Mouse (Mus musculus) kidney, postnatal 14 days (tissue): ENCODE data around the gene Zfp827.

ENCODE experiments used
- DNase-seq: peaks from one replicate; pipeline ENCODE4 v3.0.0; 2022; ENCODE audit warnings: mixed read lengths

Gene Zfp827

DNA sequence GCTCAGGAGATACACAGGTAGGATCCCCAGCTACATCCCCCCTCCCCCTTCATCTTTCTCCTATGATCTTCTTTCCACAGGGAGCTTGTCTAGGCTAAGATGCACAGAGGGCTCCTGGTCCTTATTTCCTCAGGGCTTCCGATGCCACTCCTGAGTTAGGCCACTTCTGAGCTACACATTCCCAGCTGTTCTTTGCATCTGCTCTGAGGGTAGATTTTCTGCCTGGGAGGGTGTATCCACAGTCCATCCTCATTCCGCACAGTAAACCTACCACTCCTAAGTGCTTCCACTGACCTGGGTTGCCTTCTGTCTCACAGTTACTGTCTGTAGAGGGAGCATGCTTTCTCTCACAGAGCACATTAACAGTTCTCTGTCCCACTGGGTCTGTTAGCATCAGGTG, 37.7 kb downstream of the Zfp827 start:
- DNase-seq = no peak

DNA sequence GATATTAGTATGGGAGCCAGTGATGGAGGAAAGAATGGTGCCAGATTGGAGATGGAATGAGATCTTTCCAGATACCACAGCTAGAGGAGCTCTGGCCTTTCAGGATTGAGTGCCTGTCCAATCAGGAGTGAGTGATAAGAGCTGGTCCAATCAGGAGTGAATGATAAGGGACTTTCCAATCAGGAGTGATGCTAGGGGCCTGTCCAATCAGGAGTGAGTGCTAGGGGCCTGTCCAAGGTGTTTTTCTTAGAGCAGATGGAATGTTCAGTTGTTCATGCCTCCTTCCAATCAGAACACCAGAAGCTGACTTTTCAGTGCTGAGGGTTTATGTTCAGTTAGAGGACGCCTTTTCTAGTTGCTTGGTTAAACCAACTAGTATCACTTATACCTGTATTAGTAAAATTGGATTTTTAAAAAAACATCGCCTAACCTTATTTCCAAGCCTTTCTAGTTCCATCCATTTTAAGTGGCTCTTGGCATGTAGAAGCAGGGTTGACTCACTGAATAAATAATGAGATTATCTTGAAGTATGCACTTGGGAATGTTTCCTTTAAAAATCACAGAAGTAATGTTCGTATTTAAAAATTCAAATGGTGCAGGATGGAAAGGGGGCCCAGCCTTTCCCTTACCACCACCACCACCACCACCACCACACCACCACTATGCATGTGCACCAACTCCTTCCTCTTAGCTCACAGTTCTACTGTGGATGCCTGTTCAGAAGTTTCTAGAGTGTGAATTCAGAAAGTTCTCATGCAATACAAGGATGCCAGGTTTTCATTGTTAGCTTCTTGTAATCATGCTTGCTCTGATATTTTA, 39.8 kb downstream of the Zfp827 start:
- no peak for DNase-seq

GRCm38 (mm10) chr8:79073311-79073710, 45.1 kb downstream of the Zfp827 start:
- no peak for DNase-seq

DNA sequence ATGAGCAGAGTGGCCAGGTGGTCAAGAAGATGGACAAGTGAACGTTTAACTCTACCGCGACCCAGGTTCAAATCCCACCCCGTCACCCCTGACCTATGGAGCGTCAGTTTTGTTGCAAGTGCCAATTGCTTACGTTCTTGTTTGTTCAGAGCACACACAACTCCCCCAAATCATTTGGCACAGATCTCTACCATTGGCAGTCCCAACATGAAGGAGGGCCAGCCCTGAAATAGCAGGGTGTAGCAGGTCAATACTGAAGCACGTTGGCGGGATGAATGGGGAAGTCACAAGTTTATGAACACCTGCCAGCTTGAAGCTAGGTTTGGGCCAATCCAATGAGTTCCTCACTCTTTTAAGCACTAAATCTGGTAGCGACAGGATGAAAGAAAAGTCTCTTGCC, 46.7 kb downstream of the Zfp827 start:
- DNase-seq = no peak

DNA sequence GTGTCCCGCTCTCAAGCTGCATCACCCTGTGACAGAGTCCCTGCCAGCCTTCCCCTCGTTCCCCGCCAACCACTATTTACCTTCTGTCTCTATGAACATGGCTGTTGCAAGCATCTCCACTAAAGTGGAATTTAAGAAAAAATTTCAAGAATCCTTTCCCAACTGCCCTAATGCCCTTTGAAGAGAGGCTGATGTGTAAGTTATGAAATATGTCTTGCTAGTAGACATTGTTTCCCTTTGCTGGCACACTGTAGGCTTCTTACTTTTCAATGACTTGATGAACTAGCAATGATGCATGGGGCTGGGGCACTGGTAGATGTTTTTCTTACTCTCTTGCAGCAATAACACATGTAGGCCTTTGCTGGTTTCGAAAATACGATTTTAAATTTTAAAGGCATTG, 49.0 kb downstream of the Zfp827 start:
- DNase-seq = no peak

- no peak for DNase-seq
These were observed 50.4 kb downstream of the Zfp827 start for GRCm38 (mm10) chr8:79078556-79079195.

DNA sequence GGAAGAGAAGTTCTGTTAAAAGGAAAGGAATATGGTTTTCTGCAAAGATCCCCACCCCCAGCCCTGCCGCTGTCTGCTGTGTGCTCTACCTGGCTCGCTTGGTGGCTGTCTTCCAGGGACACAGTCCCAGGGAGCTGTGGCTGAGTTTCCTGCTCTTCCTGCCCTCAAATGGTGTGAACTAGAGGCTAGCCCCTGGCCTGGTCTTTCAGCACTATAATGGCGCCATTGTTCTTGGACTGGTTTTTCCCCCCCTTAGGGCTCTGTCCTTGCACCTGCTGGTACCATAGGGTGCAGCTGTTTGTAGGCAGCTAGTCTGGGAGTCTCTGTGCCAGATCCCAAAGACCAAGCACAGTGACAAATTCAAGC, 50.9 kb downstream of the Zfp827 start:
- no peak for DNase-seq

- peak; percentile 41 for DNase-seq
These were observed 52.0 kb downstream of the Zfp827 start for GRCm38 (mm10) chr8:79080096-79080739.

DNA sequence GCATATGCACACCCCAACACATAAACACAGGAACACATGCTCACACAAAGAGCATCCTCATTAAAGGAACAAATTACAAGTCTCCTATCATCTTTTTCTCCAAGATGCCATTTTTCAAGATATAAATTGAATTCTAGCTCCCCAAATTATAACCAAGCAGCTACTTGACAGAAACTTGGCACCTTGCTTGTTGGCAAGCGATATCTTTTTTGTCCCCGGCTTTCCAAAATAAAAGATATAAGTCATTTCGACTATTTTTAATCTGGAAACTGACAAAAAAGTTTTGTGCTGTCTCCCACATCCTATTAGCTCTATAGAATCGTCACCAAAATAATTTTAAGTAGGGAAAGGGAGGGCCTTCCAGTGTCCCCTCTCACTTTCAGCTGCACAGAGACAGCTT, 53.1 kb downstream of the Zfp827 start:
- no peak for DNase-seq

DNA sequence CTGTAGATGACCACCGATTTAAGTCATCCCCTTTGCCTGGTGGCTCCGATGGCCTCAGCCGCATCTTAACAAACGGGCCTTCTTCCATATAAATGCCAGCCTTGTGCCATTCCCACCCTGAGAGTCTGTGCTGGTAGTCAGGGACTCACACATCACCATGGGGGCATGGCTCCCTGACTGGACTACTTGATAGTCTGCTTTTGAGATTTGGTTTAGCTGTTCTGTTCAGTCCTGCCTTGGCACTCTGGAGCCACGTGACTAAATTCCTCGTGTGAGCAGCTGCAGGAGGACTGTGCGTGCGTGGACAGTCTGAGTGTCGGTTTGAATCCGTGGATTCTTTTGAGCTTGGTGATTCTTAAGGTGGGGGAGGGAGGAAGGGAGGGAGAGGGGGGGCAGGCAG, 53.7 kb downstream of the Zfp827 start:
- no peak for DNase-seq

- DNase-seq = peak; percentile 76
These were observed 55.5 kb downstream of the Zfp827 start for GRCm38 (mm10) chr8:79083461-79084358.

DNA sequence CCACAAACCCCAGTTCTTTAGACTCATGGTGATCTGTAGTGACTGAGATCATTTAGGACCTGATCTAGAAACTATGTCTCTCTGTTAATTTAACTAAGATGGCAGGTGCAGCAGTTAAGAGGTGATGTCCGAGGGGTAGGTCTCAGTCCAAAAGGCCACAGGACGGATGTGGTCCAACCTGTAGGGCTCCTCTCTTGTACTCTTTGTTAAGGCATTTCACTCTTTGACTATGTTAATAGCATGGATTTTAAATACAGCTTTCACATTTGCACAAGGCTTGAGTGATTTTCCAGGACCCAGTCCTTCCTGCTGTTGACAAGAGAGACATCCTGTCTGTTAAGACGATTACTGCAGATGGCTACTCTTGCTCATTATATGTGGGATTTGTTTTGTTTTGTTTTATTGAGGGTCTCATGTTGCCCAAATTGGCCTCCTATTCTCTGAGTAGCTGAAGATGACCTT, 56.2 kb downstream of the Zfp827 start:
- no peak for DNase-seq

GRCm38 (mm10) chr8:79094422-79094821, 66.2 kb downstream of the Zfp827 start:
- DNase-seq = no peak

- no peak for DNase-seq
These were observed 66.9 kb downstream of the Zfp827 start for GRCm38 (mm10) chr8:79095162-79095561.

GRCm38 (mm10) chr8:79096970-79097369, 68.7 kb downstream of the Zfp827 start:
- DNase-seq = no peak

DNA sequence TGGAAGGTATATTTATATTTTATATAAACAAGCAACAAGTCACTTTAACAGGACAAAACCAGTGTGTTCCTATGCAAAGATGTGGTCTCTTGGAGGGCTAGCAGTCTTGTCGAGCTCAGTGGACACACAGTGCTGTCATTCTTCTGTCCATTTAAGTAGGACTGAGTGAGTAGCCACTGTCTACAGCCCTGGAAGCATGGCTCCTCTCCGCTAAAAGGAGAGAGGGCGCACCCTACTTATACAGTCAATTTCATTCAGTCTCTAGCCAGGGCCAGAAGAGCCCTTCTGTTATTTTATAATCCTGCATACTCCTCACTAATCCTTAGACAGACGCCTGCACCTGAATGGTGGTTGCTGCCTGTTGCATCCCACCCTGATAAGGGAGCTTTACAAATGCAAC, 74.5 kb downstream of the Zfp827 start:
- DNase-seq = no peak

DNA sequence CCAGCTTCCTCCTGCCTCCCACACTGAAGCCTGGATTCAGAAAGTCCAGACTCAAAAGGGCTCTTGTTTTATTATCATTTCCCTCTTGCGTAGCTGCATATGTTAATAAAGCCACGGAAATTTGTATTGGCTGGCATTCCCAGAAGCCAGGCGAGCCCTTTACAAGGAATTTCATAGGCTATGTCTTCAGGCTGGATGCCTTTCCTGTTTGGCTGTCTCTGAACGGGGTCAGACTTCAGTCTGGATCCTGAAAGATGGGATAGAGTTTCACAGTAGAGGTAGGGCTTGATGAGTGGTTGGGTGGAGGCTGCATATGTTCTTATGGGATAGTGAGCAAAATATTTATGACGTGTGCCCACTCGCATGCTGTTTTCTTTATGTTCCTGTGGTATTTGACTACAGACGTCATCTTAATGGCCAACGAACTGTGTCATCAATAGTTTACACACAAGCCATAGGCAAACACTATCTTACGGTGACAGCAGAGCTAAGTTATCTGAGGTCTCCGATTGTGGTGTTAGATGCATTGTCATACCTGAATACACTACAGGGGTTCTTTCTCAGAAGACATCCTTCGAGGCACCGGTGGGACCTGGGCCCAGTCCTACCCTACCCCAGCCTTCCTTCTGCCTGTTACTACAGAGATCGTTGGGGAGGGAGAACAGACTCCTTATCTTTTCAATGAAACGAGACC, 75.1 kb downstream of the Zfp827 start:
- no peak for DNase-seq

- no peak for DNase-seq
These were observed 75.8 kb downstream of the Zfp827 start for GRCm38 (mm10) chr8:79103923-79104580.

DNA sequence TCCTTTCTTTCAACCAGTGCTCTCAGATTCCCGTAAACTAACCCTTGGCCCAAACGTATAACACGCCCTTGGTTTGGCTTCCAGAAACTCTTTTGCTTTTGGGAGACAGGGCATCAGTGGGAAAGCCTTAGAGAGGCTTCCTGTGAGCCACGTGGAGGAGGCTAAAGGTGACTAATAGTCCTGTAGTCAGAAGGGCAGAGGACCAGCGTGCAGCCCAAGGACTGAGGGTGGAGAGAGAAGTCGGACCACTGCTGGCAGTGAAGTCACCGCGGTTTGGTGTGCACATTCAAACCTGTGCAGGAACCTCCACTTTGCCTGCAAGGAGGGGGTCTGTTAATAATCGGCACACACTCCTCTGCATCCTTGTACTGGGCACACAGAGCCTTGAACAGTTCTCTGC, 76.4 kb downstream of the Zfp827 start:
- DNase-seq = no peak

DNA sequence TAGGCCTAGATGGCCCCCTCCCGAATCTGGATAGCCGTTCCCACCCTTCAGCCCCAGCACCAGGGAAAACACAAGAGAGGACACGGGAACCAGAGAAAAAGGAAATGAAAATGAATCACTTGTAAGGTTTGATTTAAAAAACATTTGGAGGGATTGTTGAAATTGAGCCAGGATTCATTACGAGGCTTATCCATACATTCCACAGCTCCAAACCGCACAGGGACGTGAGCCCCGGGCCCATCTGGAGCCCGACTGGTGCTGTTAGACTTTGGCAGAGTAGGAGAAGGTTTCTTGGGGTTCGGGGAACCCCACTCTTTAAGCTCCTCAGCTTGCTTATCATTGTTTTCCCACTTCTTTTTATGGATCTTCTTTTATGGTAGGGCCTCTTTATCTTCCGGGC, 76.9 kb downstream of the Zfp827 start:
- no peak for DNase-seq

DNA sequence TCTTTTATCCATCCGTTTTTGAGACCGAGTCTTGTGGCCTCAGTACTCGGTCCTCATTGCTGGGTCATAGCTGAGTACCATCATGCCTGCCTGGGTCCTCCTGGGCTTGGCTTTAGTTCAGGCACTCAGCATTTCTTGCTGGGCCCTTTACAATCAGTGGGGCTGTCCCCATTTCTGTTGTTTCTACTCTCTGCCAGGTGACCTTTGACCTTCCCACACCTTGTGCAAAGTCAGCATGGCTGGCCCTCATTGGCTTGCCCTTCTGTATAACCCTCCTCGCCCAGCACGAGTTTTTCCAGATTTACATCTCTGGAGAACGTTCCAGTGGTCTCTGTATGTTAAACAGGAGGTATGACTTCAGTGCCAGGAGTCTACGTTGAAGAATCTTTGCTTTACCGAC, 83.2 kb downstream of the Zfp827 start:
- DNase-seq = no peak

GRCm38 (mm10) chr8:79112480-79112879, 84.2 kb downstream of the Zfp827 start:
- DNase-seq = no peak
